Mouse (Mus musculus) left cerebral cortex, postnatal 4 days (tissue): ENCODE measurements around the gene Pcsk2. TPM values are rescaled to one million over a fixed set of nuclear protein-coding genes. Genes with fewer than 3 reads are reported as not detected.

ENCODE experiments used
- DNase-seq: peaks from one replicate; pipeline ENCODE4 v3.0.0-alpha.2; 2022
- intact Hi-C: fragments of 180-260 bp; cut with DNase I; formaldehyde crosslinking; loops from one replicate; pipeline ENCODE4 v1.15.1; 2025
- total RNA-seq, 2 experiments: library from RNA; stranded (reverse); gene quantifications; 2 replicates each; pipeline ENCODE4 v1.2.3; 2021

The Pcsk2 gene
- 10 to 100 TPM; 88.0 to 94.7 TPM for total RNA-seq

- intact Hi-C loops = loop anchor here (10.0 kb wide), 1 partner anchor 191 kb away; no protein-coding TSS in a partner anchor
- DNase-seq = peak; percentile 82
Observed at GRCm38 (mm10) chr2:143545758-143546246, at the start of gene Pcsk2. TSS of gene Pcsk2 (plus strand) at chr2:143546156.

- intact Hi-C loops = no loop called here
- DNase-seq = peak; percentile 87
Observed at GRCm38 (mm10) chr2:143500845-143501244, 45.1 kb upstream of the Pcsk2 start.

DNA sequence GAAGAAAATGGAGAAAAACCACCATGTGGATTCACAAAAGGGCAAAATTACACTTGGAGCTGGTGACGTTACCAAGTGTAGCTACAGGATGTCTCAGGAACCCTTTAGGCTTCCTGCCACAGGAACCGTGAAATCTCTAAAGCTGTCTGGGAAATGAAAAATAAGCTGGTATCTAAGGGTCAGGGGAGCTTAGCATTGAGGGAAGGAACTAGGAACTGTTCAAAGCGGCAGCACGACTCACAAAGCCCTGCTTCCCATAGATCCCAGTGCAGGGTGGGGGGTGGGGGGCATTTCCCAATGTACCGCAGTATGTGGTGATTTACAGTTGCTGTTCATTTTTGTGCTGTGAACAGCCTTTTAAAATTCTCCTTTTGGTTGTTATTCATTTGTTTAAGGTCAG is 44.2 kb upstream of the Pcsk2 start:
- intact Hi-C loops = no loop called here
- no peak for DNase-seq

GRCm38 (mm10) chr2:143502203-143502602 is 43.8 kb upstream of the Pcsk2 start:
- DNase-seq = no peak
- intact Hi-C loops = no loop called here

DNA sequence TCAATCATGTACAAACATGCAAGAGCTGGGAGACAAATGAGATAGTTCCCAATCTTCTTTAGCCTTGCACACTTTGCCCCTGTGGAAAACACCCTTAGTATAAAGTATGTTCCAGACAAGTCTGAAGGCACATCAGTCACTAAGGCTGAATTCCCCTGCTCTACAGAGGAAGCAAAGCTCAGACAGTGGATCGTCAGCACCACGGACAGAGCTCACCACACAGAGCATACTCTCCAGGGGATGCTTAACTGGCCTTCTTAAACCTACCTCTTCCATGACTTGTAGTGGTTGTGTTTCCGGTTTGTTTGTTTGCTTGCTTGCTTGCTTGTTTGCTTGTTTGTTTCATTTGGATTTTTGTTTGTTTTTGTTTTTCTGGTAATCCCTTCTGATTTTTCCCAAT is 9.5 kb upstream of the Pcsk2 start:
- peak; percentile 4 for DNase-seq

GRCm38 (mm10) chr2:143545299-143545751 is 631 bp upstream of the Pcsk2 start:
- intact Hi-C loops = loop anchor here (10.0 kb wide), 1 partner anchor 191 kb away; no protein-coding TSS in a partner anchor
- peak; percentile 42 for DNase-seq

More for the DNA sequence above, 9.5 kb upstream of the Pcsk2 start:
- intact Hi-C loops = no loop called here

DNA sequence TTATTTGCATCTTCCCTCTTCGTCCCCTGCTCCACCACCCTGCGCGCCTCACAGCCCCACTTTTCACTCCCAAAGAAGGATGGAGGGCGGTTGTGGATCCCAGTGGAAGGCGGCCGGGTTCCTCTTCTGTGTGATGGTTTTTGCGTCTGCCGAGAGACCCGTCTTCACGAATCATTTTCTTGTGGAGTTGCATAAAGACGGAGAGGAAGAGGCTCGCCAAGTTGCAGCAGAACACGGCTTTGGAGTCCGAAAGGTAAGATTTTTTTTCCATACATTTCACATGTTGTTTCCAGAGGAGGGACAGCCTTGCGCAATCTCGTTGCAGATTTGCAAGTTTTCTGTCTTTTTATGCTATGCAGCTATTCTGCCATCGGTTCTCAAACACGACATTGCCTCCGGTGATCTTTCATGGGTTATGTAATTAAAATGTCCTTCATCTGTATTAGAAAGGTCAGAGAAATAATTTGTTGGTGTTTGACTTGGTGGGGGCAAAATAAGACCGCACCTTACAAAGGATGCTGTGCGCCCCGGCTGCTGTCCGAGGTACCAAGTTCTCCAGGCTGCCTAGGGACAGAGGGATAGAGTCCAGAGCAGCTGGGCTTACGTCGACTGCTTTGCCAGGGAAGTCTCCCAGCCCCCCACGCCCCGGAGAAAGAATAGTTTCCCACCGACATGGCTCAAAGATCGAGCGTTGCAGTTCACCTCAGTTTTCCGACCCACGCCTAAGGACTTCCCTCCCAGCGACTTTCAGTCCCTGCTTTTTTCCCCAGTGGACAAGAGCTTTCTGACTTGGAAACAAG is 656 bp downstream of the Pcsk2 start:
- intact Hi-C loops = loop anchor here (10.0 kb wide), 1 partner anchor 192 kb away; no protein-coding TSS in a partner anchor
- DNase-seq = peak; percentile 27

GRCm38 (mm10) chr2:143547251-143548090 is 1.5 kb downstream of the Pcsk2 start:
- DNase-seq = peak; percentile 8

DNA sequence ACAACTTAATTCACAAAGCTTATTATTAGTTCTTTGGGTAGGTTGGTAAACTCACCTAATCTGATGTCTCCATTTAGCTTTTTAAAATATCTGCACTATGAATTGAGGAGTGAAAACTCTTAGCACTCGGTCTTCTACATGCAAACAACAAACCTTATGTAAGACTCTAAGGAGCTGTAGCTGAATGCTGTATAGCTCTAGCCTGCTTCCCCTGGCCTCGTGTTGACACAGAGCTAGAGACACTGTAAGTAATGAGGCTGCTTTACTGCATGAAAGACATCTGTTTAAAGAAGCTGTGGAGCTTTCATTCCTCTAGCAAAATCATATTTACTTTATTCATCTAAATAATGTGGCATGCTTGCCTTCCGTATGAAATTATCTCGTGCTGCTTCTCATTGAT is 14.4 kb downstream of the Pcsk2 start:
- intact Hi-C loops = no loop called here
- no peak for DNase-seq

More at GRCm38 (mm10) chr2:143547251-143548090, 1.5 kb downstream of the Pcsk2 start:
- intact Hi-C loops = loop anchor here (10.0 kb wide), 1 partner anchor 193 kb away; no protein-coding TSS in a partner anchor

GRCm38 (mm10) chr2:143565062-143565461 is 19.1 kb downstream of the Pcsk2 start:
- intact Hi-C loops = no loop called here
- DNase-seq = no peak

GRCm38 (mm10) chr2:143565961-143566360 is 20.0 kb downstream of the Pcsk2 start:
- intact Hi-C loops = no loop called here
- DNase-seq = no peak

DNA sequence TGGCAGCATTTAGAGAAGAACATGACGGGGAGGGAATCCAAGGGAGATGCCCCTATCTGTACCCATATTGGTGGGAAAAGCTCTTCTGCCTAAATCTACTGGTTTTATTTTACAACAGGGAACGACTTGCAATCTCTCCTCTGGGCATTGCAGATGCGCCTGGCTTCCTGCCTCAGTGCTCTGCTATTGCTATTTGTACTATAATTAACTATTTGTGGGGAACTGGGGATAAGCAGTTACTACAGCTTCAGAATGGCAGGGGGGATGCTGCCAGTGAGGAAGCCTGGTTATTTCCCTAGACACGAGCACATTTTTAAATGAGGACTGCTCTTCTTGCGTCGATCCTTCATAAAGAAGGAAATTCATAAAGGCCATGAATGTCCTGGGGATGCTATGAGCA is 39.4 kb downstream of the Pcsk2 start:
- intact Hi-C loops = no loop called here
- no peak for DNase-seq

- no peak for DNase-seq
- intact Hi-C loops = no loop called here
Observed at GRCm38 (mm10) chr2:143590398-143590797, 44.4 kb downstream of the Pcsk2 start.

- intact Hi-C loops = no loop called here
Observed at GRCm38 (mm10) chr2:143603071-143603470, 57.1 kb downstream of the Pcsk2 start.

DNA sequence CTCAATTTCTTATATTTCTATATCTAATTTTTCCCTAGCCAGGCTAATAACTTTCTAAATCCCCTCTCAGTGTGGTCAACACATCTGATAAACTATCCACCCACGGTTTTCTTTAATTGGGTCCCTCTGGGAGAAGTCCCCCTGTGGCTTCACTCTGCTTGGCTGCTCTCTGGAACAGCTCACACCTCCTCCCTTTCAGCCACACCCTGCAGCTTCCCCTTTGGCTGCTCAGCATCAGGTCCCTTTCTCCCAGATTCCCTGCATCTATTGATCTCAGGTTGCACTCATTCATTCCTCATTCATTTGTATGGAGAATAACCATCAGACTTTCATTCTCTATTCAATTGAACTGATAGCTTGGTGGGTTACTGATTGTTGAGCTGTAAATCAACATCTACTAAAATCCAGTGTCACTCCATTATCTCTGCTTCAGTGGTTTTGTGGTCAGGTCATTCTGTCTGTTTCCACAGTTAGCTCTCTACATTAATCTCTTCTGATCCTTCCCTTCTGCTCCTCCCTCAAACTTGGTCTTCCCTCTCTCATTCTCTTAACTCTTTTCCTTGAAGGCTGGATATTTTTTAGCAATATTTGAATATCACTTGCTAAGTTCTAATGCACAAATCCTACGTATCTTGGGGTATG is 58.0 kb downstream of the Pcsk2 start:
- intact Hi-C loops = no loop called here
- no peak for DNase-seq

More at GRCm38 (mm10) chr2:143603071-143603470, 57.1 kb downstream of the Pcsk2 start:
- DNase-seq = no peak

GRCm38 (mm10) chr2:143610355-143611331 is 64.7 kb downstream of the Pcsk2 start:
- intact Hi-C loops = no loop called here
- no peak for DNase-seq

- DNase-seq = no peak
- intact Hi-C loops = no loop called here
Observed at GRCm38 (mm10) chr2:143613466-143613865, 67.5 kb downstream of the Pcsk2 start.

DNA sequence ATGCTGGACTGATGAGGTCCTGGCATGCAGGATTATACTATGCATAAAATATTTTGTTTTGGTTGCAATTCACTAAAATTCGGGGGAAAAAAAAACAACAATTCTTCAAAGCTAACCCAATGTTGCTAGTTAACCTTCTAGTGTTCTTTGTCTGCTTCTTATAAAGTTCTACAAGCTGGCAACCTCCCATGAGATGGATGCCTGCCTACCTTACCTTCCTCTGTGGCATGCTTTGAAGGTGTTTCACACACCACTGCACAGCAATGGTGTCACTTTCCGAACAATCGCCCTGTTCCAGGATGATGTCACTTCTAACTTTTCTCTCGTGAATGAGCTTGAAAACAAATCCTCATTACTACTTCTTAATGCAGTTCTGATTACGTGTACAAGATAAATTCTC is 68.8 kb downstream of the Pcsk2 start:
- DNase-seq = no peak
- intact Hi-C loops = no loop called here

GRCm38 (mm10) chr2:143620916-143621315 is 75.0 kb downstream of the Pcsk2 start:
- DNase-seq = no peak
- intact Hi-C loops = no loop called here
